Mouse (Mus musculus) testis, adult 2 months (tissue): ENCODE data around the gene Cep112. TPM values are rescaled to one million over a fixed set of nuclear protein-coding genes. Genes with fewer than 3 reads are reported as not detected.

Experiments
- H3K27ac ChIP-seq: fragments of 200-500 bp; 2 replicates; pipeline ENCODE4 v1.5.1; 2012; ENCODE audit warnings: low read depth, low read length; ENCODE audit not compliant: control insufficient read depth, insufficient read depth
- H3K27me3 ChIP-seq: fragments of 200-500 bp; 2 replicates; pipeline ENCODE4 v1.6.1; 2012; ENCODE audit warnings: mild to moderate bottlenecking, low read length, moderate library complexity; ENCODE audit not compliant: control insufficient read depth, insufficient read depth
- H3K36me3 ChIP-seq: fragments of 200-500 bp; 2 replicates; pipeline ENCODE4 v1.6.1; 2012; ENCODE audit warnings: mild to moderate bottlenecking, low read length; ENCODE audit not compliant: control insufficient read depth, insufficient read depth
- H3K4me1 ChIP-seq: fragments of 200-500 bp; 2 replicates; pipeline ENCODE4 v1.6.1; 2012; ENCODE audit warnings: low read length; ENCODE audit not compliant: control insufficient read depth, insufficient read depth
- H3K4me3 ChIP-seq: fragments of 200-500 bp; 2 replicates; pipeline ENCODE4 v1.5.1; 2012; ENCODE audit warnings: low read depth, mild to moderate bottlenecking, low read length, moderate library complexity, mixed read lengths; ENCODE audit not compliant: control insufficient read depth
- CTCF ChIP-seq: fragments of 200-500 bp; IDR thresholded peaks from 2 replicates; pipeline ENCODE4 v1.5.1; 2012; ENCODE audit warnings: low read depth, mild to moderate bottlenecking, inconsistent platforms, low read length, moderate library complexity; ENCODE audit not compliant: control insufficient read depth, insufficient read depth, insufficient replicate concordance
- POLR2A ChIP-seq: fragments of 200-500 bp; IDR thresholded peaks from 2 replicates; pipeline ENCODE4 v1.6.1; 2012; ENCODE audit warnings: low read depth, mild to moderate bottlenecking, inconsistent platforms, low read length, moderate library complexity; ENCODE audit not compliant: control insufficient read depth
- polyA plus RNA-seq: library from polyadenylated mRNA; depleted of rRNA; stranded (reverse); fragments of >200 nt; gene quantifications from 2 replicates; pipeline ENCODE4 v1.2.3, GENCODE M21; 2012

The Cep112 gene
- polyA plus RNA-seq, 1 experiment, result 127 TPM

DNA sequence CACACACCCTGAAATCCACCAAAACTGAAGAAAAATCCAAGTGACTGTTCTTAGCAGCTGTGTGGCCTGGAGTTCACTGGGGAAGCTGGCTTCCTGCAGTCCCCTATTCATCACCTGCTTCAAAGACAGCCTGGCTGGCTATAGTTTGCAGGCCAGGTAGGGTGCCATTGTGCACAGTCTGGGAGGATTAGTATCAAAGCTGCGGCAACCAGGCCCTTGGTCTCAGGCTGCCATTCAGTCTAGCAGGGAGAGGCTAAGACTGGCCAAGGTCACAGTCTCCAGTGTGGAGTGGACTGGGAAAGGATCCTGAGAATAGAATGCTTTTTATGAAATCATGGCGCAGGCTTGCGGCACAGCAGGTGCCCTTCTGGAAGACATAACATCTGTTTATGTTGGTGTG, 180.3 kb downstream of the Cep112 start:
- Histone ChIP-seq H3K36me3 (no peaks in the 10 kb centered on the region), H3K4me1 (no peaks in the 10 kb centered on the region), H3K4me3 (no peak overlapping the region), H3K27ac (no peak overlapping the region), H3K27me3 (no peaks in the 10 kb centered on the region)
- TF ChIP-seq CTCF, result no peak
- no peak for TF ChIP-seq POLR2A

DNA sequence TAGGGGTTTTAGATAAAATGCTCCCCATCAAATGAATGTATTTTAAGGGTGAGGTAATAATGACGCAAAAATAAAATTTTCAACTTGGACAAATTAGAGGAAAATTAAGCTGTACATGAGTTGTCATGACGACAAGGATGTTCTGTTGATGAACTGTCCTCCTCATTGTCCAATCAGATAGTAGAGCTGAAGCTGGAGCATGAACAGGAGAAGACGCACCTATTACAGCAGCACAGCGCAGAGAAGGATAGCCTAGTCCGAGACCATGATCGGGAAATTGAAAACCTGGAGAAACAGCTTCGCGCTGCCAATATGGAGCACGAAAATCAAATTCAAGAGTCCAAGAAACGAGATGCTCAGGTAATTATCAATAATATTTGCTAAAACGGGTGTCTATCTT, 181.0 kb downstream of the Cep112 start:
- Histone ChIP-seq H3K4me3 (no peak overlapping the region), H3K4me1 (no peaks in the 10 kb centered on the region), H3K36me3 (no peaks in the 10 kb centered on the region), H3K27me3 (no peaks in the 10 kb centered on the region), H3K27ac (no peak overlapping the region)
- no peak for TF ChIP-seq CTCF
- no peak for TF ChIP-seq POLR2A

DNA sequence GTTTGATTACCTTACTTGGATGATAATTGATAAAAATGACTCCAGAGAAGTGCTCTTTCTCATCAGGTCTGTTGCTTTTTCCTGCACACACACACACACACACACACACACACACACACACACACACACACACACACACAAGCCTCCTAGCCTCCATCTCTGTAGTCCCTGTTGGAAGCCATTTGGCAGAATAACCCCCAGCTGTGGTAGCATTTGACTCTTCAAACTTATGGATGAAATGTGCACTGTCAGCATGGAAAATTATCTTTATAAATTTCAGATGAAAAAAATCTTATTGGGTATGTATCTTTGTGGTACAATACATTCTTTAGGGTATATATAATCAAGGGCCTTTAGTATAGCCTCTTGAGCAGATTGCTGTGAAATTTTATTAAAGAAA, 181.8 kb downstream of the Cep112 start:
- H3K4me1 ChIP-seq, result no peaks in the 10 kb centered on the region
- no peaks in the 10 kb centered on the region for H3K36me3 ChIP-seq
- no peak for TF ChIP-seq POLR2A
- TF ChIP-seq CTCF, result no peak
- H3K27me3 ChIP-seq, result no peaks in the 10 kb centered on the region
- no peak overlapping the region for H3K27ac ChIP-seq
- H3K4me3 ChIP-seq, result no peak overlapping the region

DNA sequence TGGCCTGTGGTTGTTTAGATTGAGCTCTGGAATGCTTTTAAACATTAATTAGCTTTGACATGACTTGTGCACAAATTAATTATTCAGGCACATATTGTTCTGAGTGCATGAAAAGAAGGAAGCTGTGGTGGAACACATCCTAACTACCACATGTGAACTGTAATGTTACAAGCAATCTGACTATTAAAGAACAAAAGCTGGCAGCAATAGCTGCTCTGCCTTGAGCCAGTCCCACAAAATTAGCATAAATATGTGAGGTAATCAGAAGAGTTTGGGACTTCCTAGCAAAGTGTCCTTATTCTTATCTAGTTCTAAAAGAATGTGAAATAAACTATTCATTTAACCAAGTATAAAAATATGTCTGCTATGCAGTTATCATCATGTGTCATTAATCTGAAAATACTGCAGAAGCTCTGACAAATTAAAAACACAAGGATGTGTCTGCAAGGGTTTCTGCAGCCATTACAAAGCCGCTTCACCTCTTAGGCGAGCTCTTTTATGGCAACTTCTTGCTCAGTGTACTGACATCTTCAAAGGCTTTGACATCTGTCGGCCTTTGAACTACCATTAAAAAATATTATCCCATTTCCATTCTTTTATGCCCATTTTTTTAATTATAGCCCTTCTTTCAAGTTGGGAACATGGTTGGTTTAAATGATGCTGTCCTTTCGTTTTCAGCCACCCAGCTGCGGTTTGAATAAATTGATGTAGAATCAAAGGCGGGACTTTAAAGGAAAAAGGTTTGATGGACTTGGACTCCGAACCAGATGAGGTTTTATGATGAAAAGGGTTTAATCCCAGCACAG, 195.8 kb downstream of the Cep112 start:
- Histone ChIP-seq H3K27me3 (no peaks in the 10 kb centered on the region), H3K4me3 (no peak overlapping the region), H3K4me1 (no peaks in the 10 kb centered on the region), H3K27ac (no peak overlapping the region), H3K36me3 (no peaks in the 10 kb centered on the region)
- TF ChIP-seq CTCF, result no peak
- TF ChIP-seq POLR2A, result no peak

DNA sequence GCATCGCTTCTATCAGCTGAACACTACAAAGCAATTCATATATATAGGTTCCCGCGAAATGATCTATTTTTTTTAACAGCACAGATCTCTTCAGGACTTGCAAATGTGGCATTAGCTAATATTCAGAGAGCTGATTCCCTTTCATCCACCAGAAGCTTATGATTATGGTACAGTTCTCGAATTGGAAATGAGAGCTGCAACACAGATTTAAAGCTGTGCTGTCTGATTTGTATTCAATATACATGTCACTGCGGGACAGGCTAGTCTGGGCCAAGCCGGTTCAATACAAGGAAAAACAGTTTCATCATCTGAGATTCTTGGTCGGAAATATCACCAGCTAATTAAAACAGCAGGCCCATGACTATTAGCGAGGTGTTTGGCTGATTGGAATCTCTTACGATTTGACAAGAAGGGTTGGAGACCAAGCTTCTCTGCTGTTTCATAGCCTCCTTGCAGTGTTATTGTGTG, 196.5 kb downstream of the Cep112 start:
- no peaks in the 10 kb centered on the region for H3K4me1 ChIP-seq
- H3K27ac ChIP-seq, result no peak overlapping the region
- H3K27me3 ChIP-seq, result no peaks in the 10 kb centered on the region
- TF ChIP-seq CTCF (no peak), POLR2A (no peak)
- no peak overlapping the region for H3K4me3 ChIP-seq
- H3K36me3 ChIP-seq, result no peaks in the 10 kb centered on the region

DNA sequence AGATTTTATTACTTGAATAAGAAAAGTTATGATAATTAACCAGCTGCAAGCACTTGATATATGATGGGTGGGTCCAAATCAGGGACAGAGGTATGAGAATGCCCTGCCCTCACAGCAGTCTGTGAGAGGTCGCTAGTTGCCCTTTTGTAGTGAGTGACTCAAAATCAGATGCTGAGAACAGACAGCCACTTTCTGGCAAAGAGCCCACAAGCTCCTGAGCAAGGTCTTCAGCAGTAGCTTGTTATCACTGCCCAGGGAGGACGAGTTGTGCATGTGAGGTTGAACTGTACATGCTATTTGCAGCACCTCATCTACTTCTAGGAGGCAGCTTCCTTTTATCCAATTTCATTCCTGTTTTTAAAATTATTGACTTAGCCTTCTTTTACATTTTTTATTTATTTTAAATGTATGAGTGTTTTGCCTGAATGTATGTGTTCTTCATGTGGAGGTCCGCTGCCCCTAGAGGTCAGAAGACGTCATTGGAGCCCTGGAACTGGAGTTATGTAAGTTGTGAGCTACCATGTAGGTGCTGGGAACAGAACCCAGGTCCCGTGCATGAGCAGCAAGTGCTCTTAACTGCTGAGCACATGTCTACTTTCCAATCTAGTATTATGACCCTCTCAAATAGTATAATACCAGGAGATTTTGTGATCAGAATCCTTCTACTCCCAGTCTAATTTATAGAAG, 200.7 kb downstream of the Cep112 start:
- TF ChIP-seq POLR2A (no peak), CTCF (no peak)
- Histone ChIP-seq H3K4me1 (no peaks in the 10 kb centered on the region), H3K27ac (no peak overlapping the region), H3K36me3 (no peaks in the 10 kb centered on the region), H3K4me3 (no peak overlapping the region), H3K27me3 (no peaks in the 10 kb centered on the region)

DNA sequence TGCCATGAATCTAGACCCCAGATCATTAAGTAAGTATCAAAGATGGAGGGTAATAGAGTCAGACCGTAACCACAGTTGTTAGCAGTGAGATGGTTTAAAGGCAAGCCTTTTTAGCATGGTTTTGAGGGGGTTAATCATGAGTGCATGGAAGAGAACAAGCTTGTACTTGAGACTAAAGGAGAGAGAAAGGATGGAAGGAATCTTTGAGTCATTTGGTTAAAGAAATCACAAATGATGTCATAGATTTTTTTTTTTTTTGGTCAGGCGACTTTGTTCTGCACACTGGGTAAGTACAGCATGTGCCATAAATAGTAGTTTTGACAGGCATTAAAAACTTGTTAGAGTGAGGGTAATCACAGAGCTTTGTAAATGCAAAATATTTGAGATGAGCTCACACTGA, 212.8 kb downstream of the Cep112 start:
- H3K4me1 ChIP-seq, result no peaks in the 10 kb centered on the region
- H3K27ac ChIP-seq, result no peak overlapping the region
- peak overlapping the region; percentile 18; the same call in 1 of the 2 replicates for H3K4me3 ChIP-seq
- H3K27me3 ChIP-seq, result no peaks in the 10 kb centered on the region
- no peaks in the 10 kb centered on the region for H3K36me3 ChIP-seq
- TF ChIP-seq POLR2A, result no peak
- TF ChIP-seq CTCF, result no peak

DNA sequence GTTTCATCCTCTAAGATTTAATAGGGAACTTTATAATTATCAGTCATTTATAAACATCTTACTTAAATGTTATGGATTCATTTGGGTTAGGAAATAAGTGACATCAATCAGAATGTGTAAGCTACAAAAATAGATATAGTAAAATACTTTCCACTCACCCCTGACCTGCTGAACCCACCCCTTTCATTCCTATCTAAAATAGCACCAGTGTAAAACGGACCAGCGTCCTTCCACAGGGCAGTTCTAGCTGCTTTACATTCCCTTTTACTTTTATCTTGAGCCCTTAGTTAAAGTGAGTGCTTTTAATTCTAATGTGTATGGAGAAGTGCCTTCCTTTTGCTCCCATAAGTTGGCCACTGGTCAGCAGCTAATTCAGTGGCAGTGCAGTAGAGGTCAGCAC, 230.6 kb downstream of the Cep112 start:
- no peaks in the 10 kb centered on the region for H3K4me1 ChIP-seq
- H3K4me3 ChIP-seq, result no peak overlapping the region
- no peaks in the 10 kb centered on the region for H3K36me3 ChIP-seq
- no peak overlapping the region for H3K27ac ChIP-seq
- TF ChIP-seq POLR2A (no peak), CTCF (no peak)
- no peaks in the 10 kb centered on the region for H3K27me3 ChIP-seq
